Mouse (Mus musculus) left cerebral cortex, postnatal 14 days (tissue): ENCODE measurements around the gene Ankfn1. TPM values are rescaled to one million over a fixed set of nuclear protein-coding genes. Genes with fewer than 3 reads are reported as not detected.
A peak's percentile ranks its signal among the peaks of the same experiment; 100 is the strongest.

ENCODE experiments used
- DNase-seq, 2 experiments: peaks; one replicate each; pipeline ENCODE4 v3.0.0; 2021 to 2022; ENCODE audit warnings: low spot score in 2 of 2, mixed read lengths in 1 of 2
- intact Hi-C: fragments of 180-260 bp; cut with DNase I; formaldehyde crosslinking; loops from one replicate; pipeline ENCODE4 v1.15.1; 2025
- total RNA-seq, 2 experiments: library from RNA; stranded (reverse); gene quantifications; 2 replicates each; pipeline ENCODE4 v1.2.3; 2021

Gene Ankfn1
- total RNA-seq, 2 experiments from 2014 or later, result 11.7 to 17.2 TPM

DNA sequence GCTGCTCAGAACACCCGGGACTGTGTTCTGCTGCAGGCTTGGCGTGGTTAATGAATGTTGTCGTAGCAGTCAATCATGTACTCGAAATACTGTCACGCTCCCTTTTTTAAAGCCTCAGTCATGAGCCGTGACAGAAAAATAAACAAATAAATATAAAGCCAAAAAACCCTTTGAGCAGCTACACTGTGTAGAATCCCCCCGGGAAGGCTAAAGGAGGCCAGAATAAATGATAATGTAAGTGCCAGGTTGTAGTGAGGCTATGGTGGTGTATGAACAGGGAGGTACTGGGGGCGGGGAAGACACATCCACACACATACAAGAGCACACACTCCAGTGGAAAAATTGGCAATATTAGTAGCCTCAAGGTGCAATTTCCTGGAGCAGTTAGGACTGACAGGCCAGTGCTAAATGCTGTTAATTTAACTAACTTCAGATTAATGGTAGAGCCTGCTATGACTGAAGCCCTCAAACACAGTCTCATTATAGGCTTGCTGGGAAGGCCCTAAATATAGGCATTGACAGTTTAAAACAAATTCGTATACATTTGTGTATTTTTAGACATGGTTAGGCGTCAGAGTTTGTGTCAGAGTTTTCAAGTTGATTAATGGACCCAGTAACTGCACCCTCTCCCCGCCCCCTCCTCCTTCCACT, 270.7 kb downstream of the Ankfn1 start:
- intact Hi-C loops, result no loop called here

DNA sequence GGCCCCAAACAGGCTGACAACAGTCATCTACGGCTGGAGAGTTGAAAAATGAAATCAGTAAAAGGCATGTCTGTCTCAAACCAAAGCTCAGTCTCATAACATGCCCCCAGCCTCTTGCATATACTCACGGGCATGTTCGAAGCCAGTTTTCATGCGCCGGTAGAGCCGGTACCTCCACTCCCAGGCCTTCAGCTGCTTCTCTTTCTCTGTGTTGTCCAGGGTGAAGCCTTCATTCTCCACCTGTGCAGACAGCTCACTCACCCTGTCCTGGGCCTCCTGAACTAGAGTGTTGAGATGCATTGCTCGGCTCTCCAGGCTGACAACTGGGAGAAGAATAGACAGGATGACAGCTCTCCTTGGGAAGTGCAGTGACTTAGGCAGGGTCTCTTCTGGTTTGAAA, 272.4 kb downstream of the Ankfn1 start:
- intact Hi-C loops, result no loop called here
- no peak for DNase-seq

More for the DNA sequence above, 270.7 kb downstream of the Ankfn1 start:
- DNase-seq, result no peak

- intact Hi-C loops, result no loop called here
- DNase-seq, result no peak
Measured at GRCm38 (mm10) chr11:89501796-89502195, 275.7 kb downstream of the Ankfn1 start.

DNA sequence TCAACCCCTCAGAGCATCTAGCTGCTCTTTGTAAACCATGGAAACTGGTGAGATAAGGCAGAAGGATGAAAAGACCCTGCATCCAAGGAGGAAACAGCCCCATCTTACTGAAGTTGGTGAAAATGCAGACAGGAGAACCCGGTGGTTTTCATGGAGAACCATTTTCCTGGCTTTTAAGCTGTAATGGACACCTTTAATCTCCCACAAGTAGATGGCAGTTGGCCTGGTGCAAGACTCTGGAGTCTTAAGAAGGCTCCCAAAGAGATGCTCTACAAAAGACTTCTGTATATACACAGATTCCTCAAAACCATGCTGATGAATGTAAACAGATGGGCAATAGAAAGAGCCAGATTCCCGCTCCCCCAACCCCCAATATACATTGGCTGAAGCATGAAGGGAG, 276.5 kb downstream of the Ankfn1 start:
- no peak for DNase-seq

GRCm38 (mm10) chr11:89481084-89481483, 296.4 kb downstream of the Ankfn1 start:
- DNase-seq, result no peak
- intact Hi-C loops, result no loop called here

More for the DNA sequence above, 276.5 kb downstream of the Ankfn1 start:
- intact Hi-C loops, result no loop called here

- intact Hi-C loops, result no loop called here
- no peak for DNase-seq
Measured at GRCm38 (mm10) chr11:89476927-89477326, 300.5 kb downstream of the Ankfn1 start.

DNA sequence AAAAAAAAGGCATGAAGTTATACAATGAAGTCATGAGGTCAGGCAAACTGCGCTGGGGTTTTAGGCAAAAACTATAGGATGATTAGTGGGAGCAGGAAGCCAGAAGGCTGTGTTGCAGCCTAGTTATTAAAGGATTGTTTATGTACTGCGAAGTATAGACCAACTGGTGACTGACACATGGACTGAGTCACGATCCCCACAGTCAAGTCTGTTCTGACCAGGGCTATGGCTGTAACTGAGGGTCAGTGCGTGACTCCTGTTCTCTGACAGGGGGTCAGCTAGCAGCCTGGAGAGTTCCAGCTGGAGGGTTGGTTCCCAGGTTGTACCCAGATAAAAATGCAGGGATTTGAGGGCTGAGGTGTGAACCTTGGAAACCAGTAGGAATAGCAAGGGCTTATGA, 301.4 kb downstream of the Ankfn1 start:
- intact Hi-C loops, result no loop called here
- no peak for DNase-seq

GRCm38 (mm10) chr11:89472871-89473270, 304.6 kb downstream of the Ankfn1 start:
- no peak for DNase-seq
- intact Hi-C loops, result no loop called here

GRCm38 (mm10) chr11:89465381-89465780, 312.1 kb downstream of the Ankfn1 start:
- no peak for DNase-seq
- intact Hi-C loops, result no loop called here

- intact Hi-C loops, result no loop called here
Measured at GRCm38 (mm10) chr11:89462216-89462615, 315.2 kb downstream of the Ankfn1 start.

GRCm38 (mm10) chr11:89459437-89459836, 318.0 kb downstream of the Ankfn1 start:
- intact Hi-C loops, result no loop called here
- DNase-seq, result no peak

More at GRCm38 (mm10) chr11:89462216-89462615, 315.2 kb downstream of the Ankfn1 start:
- DNase-seq, result no peak

DNA sequence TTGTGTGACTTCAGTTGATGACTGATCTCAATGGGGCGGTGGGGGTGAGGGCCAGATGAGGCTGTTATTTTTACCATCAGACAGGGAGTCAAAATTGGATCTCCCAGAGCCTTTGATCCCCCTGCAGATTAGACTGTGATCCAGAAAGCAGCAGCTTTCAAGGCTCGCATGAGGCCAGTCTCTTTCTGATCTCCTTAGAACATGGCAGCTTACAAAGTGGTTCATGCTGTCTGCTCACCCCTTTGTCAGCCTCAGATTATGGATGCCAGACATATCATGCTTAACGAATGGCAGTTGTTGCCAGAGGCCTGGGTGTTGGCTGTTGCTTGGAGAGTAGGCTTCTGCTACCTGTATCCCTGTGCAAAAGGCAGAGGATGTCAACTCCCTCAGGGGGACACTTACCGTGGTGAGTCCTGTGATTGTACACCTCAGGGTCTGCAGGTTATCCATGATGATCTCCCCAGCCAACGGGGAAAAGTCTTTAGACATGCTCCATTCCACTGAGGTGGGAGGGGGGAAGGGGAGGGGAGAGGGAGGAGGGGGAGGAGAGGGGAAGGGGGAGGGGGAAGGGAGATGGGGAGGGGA, 321.7 kb downstream of the Ankfn1 start:
- intact Hi-C loops, result no loop called here
- no peak for DNase-seq

- no peak for DNase-seq
- intact Hi-C loops, result no loop called here
Measured at GRCm38 (mm10) chr11:89454702-89455101, 322.8 kb downstream of the Ankfn1 start.

DNA sequence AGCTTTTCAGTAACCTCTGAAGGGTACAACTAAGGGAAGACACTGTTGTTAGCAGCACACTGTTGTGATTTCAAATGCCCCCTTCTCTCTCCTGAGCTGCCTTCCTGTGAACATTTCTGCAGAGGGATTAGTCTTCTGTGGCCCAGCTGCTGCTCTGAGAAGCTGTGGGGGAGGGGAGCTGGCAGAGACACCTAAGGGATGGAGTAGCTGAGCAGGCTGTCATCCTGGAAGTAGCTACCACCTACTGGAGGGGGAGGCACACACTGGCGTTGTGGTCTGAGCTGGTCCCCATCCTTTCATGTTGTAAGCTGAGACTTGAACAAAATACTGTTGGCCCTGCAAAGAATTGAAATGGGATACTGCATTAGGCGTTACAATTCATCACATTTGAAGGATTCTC, 324.6 kb downstream of the Ankfn1 start:
- DNase-seq, result peak; percentile 41 to 72
- intact Hi-C loops, result no loop called here

DNA sequence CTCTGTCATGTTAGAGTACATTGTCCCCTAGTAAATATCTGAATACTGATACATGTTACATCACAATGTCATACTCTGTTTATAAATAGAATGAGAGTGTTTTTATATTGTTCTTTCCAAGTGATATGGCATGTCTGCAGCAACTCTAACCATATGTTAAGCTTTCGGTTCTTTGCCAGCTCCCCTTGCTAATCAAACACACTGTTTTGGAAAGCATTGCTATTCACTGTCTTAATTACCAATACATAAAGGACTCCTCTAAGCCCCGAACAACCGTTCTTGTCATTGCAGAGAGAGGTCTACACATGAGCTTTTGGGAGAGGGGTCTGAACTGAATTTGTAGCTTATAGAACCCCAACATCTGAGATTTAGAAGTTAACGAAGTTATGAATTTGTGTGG, 327.0 kb downstream of the Ankfn1 start:
- DNase-seq, result no peak
- intact Hi-C loops, result no loop called here

- no peak for DNase-seq
- intact Hi-C loops, result no loop called here
Measured at GRCm38 (mm10) chr11:89448986-89449385, 328.5 kb downstream of the Ankfn1 start.

- intact Hi-C loops, result no loop called here
Measured at GRCm38 (mm10) chr11:89447477-89447876, 330.0 kb downstream of the Ankfn1 start.

GRCm38 (mm10) chr11:89440566-89440965, 336.9 kb downstream of the Ankfn1 start:
- intact Hi-C loops, result no loop called here
- no peak for DNase-seq

More at GRCm38 (mm10) chr11:89447477-89447876, 330.0 kb downstream of the Ankfn1 start:
- no peak for DNase-seq

DNA sequence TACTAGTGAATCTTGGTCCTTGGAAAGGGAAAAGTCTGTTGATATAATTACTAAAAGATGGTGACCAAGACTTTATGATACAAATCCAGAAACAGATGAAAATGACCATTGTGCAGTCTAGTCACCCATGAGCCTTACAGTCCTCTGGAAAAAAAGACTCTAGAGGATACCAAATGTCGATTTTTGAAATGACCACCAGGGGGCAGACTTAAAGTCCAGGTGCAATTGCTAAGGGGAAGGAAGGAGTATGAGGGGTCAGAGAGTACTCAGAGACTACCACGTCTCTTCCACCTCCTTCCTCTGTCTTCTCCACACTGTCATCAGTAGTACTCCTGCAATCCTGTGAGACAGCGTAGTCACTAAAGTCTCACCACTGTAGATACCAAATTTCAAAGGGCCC, 353.1 kb downstream of the Ankfn1 start:
- intact Hi-C loops, result loop anchor here (10.0 kb wide), 1 partner anchor 300 kb away; no protein-coding TSS in a partner anchor
- peak in 1 of 2 experiments; percentile 5 for DNase-seq

- no peak for DNase-seq
- intact Hi-C loops, result loop anchor here (10.0 kb wide), 1 partner anchor 302 kb away; no protein-coding TSS in a partner anchor
Measured at GRCm38 (mm10) chr11:89422637-89423036, 354.8 kb downstream of the Ankfn1 start.
